Mouse (Mus musculus): Measurements from ENCODE around the gene Lgals1.

GRCm38 (mm10) chr15:78962885-78963284 is 36.4 kb downstream of the Lgals1 start:
- TF ChIP-seq POLR2A (IDR thresholded peaks at IDR 0.05; ENCODE audit: insufficient read length, low read depth), result no peak
- no peak for TF ChIP-seq E2F4 (IDR thresholded peaks at IDR 0.05; ENCODE audit: insufficient read depth)
- TF ChIP-seq MYOD1 (IDR thresholded peaks at IDR 0.05; ENCODE audit: control insufficient read depth in 1 of 3, insufficient read length in 2 of 3, low read depth in 2 of 3), result peak in 2 of 3 experiments; percentile 42 to 54
- no peak for TF ChIP-seq CEBPB (IDR thresholded peaks at IDR 0.05; ENCODE audit: insufficient read depth, poor library complexity, severe bottlenecking)
- TF ChIP-seq MYOG (IDR thresholded peaks at IDR 0.05; ENCODE audit: control insufficient read depth in 1 of 3, insufficient read depth in 1 of 3, insufficient read length in 2 of 3, low read depth in 2 of 3), result no peak
- no peak for TF ChIP-seq SRF (IDR thresholded peaks at IDR 0.05; ENCODE audit: control insufficient read depth, insufficient read length, low read depth)
- no peak for TF ChIP-seq MAX (IDR thresholded peaks at IDR 0.05; ENCODE audit: low read depth)
- no peak for TF ChIP-seq TCF12 (IDR thresholded peaks at IDR 0.05; ENCODE audit: insufficient read depth, poor library complexity, severe bottlenecking)
- TF ChIP-seq USF1 (IDR thresholded peaks at IDR 0.05; ENCODE audit: low read depth), result no peak
- no peak for TF ChIP-seq POLR2AphosphoS2 (IDR thresholded peaks at IDR 0.05; ENCODE audit: insufficient read length, low read depth)
- no peak for TF ChIP-seq REST (IDR thresholded peaks at IDR 0.05; ENCODE audit: insufficient read depth, insufficient read length)
- TF ChIP-seq TCF3 (IDR thresholded peaks at IDR 0.05; ENCODE audit: insufficient read length, low read depth), result no peak
